Mouse (Mus musculus): ENCODE data around the gene Scube1. TPM values are rescaled to one million over a fixed set of nuclear protein-coding genes. Genes with fewer than 3 reads are reported as not detected.

Gene Scube1
- polyA plus RNA-seq, 2 experiments: 13.9 to 31.2 TPM

- DNase-seq (ENCODE audit: low spot score) (no peak), ATAC-seq (ENCODE audit: low FRiP score, low read depth) (no peak)
- H3K27ac ChIP-seq (replicated peaks; ENCODE audit: low read depth, low read length): no peak overlapping the region
- TF ChIP-seq POLR2A (IDR thresholded peaks at IDR 0.05; ENCODE audit: borderline replicate concordance, extremely low read depth, insufficient read depth, insufficient read length): no peak
- H3K9ac ChIP-seq (ENCODE audit: low read depth, low read length, severe bottlenecking): no peak overlapping the region
- no peaks in the 10 kb centered on the region for H3K27me3 ChIP-seq (ENCODE audit: control insufficient read depth, insufficient read depth, low read length)
- peaks cover 19% of the 10 kb centered on the region for H3K36me3 ChIP-seq (ENCODE audit: control insufficient read depth, insufficient read depth, low read length)
- H3K4me3 ChIP-seq (replicated peaks; ENCODE audit: low read length): no peak overlapping the region
- WGBS: 81% methylated on average over 6 of the region's 6 CpGs
- no peak overlapping the region for H3K4me2 ChIP-seq (replicated peaks; ENCODE audit: low read depth, low read length, severe bottlenecking)
- peaks cover 15% of the 10 kb centered on the region for H3K4me1 ChIP-seq (ENCODE audit: control insufficient read depth, insufficient read depth, low read length)
- H3K9me3 ChIP-seq (ENCODE audit: control insufficient read depth, low read length): no peaks in the 10 kb centered on the region
These were observed 133.1 kb downstream of the Scube1 start for GRCm38 (mm10) chr15:83591758-83592157.

- H3K36me3 ChIP-seq (ENCODE audit: control insufficient read depth, insufficient read depth, low read length): peaks cover 28% of the 10 kb centered on the region
- no peak overlapping the region for H3K27ac ChIP-seq (replicated peaks; ENCODE audit: low read depth, low read length)
- DNase-seq (ENCODE audit: low spot score): no peak
- TF ChIP-seq POLR2A (IDR thresholded peaks at IDR 0.05; ENCODE audit: borderline replicate concordance, extremely low read depth, insufficient read depth, insufficient read length): no peak
- 92% methylated on average over 4 of the region's 4 CpGs for WGBS
- H3K9ac ChIP-seq (ENCODE audit: low read depth, low read length, severe bottlenecking): no peak overlapping the region
- no peak overlapping the region for H3K4me3 ChIP-seq (replicated peaks; ENCODE audit: low read length)
- no peaks in the 10 kb centered on the region for H3K27me3 ChIP-seq (ENCODE audit: control insufficient read depth, insufficient read depth, low read length)
- peaks cover 15% of the 10 kb centered on the region for H3K4me1 ChIP-seq (ENCODE audit: control insufficient read depth, insufficient read depth, low read length)
- ATAC-seq (ENCODE audit: low FRiP score, low read depth): no peak
- peaks cover 5% of the 10 kb centered on the region; the same call in 1 of the 2 replicates for H3K9me3 ChIP-seq (ENCODE audit: control insufficient read depth, low read length)
- no peak overlapping the region for H3K4me2 ChIP-seq (replicated peaks; ENCODE audit: low read depth, low read length, severe bottlenecking)
These were observed 134.0 kb downstream of the Scube1 start for GRCm38 (mm10) chr15:83590841-83591240.

GRCm38 (mm10) chr15:83584741-83585220, 140.0 kb downstream of the Scube1 start:
- WGBS: 86% methylated on average over 6 of the region's 6 CpGs
- no peak overlapping the region for H3K9ac ChIP-seq (ENCODE audit: low read depth, low read length, severe bottlenecking)
- TF ChIP-seq POLR2A (IDR thresholded peaks at IDR 0.05; ENCODE audit: borderline replicate concordance, extremely low read depth, insufficient read depth, insufficient read length): no peak
- no peak overlapping the region for H3K27ac ChIP-seq (replicated peaks; ENCODE audit: low read depth, low read length)
- no peak for DNase-seq (ENCODE audit: low spot score)
- H3K4me1 ChIP-seq (ENCODE audit: control insufficient read depth, insufficient read depth, low read length): no peaks in the 10 kb centered on the region
- H3K4me2 ChIP-seq (replicated peaks; ENCODE audit: low read depth, low read length, severe bottlenecking): no peak overlapping the region
- no peak overlapping the region for H3K4me3 ChIP-seq (replicated peaks; ENCODE audit: low read length)
- peaks cover 78% of the 10 kb centered on the region for H3K36me3 ChIP-seq (ENCODE audit: control insufficient read depth, insufficient read depth, low read length)
- H3K27me3 ChIP-seq (ENCODE audit: control insufficient read depth, insufficient read depth, low read length): no peaks in the 10 kb centered on the region
- no peak for ATAC-seq (ENCODE audit: low FRiP score, low read depth)
- peaks cover 6% of the 10 kb centered on the region; the same call in 1 of the 2 replicates for H3K9me3 ChIP-seq (ENCODE audit: control insufficient read depth, low read length)

GRCm38 (mm10) chr15:83583419-83584156, 141.2 kb downstream of the Scube1 start:
- TF ChIP-seq POLR2A (IDR thresholded peaks at IDR 0.05; ENCODE audit: borderline replicate concordance, extremely low read depth, insufficient read depth, insufficient read length): no peak
- no peaks in the 10 kb centered on the region for H3K4me1 ChIP-seq (ENCODE audit: control insufficient read depth, insufficient read depth, low read length)
- ATAC-seq (ENCODE audit: low FRiP score, low read depth) (no peak), DNase-seq (ENCODE audit: low spot score) (peak; percentile 50)
- H3K27me3 ChIP-seq (ENCODE audit: control insufficient read depth, insufficient read depth, low read length): no peaks in the 10 kb centered on the region
- no peak overlapping the region for H3K27ac ChIP-seq (replicated peaks; ENCODE audit: low read depth, low read length)
- peaks cover 88% of the 10 kb centered on the region for H3K36me3 ChIP-seq (ENCODE audit: control insufficient read depth, insufficient read depth, low read length)
- H3K9me3 ChIP-seq (ENCODE audit: control insufficient read depth, low read length): peaks cover 6% of the 10 kb centered on the region; the same call in 1 of the 2 replicates
- no peak overlapping the region for H3K4me2 ChIP-seq (replicated peaks; ENCODE audit: low read depth, low read length, severe bottlenecking)
- WGBS: 72% methylated on average over 8 of the region's 8 CpGs
- no peak overlapping the region for H3K9ac ChIP-seq (ENCODE audit: low read depth, low read length, severe bottlenecking)
- H3K4me3 ChIP-seq (replicated peaks; ENCODE audit: low read length): no peak overlapping the region

- Histone ChIP-seq H3K4me2 (replicated peaks; ENCODE audit: low read depth, low read length, severe bottlenecking) (no peak overlapping the region), H3K27ac (replicated peaks; ENCODE audit: low read depth, low read length) (no peak overlapping the region), H3K27me3 (ENCODE audit: control insufficient read depth, insufficient read depth, low read length) (no peaks in the 10 kb centered on the region), H3K9me3 (ENCODE audit: control insufficient read depth, low read length) (peaks cover 6% of the 10 kb centered on the region; the same call in 1 of the 2 replicates), H3K4me3 (replicated peaks; ENCODE audit: low read length) (no peak overlapping the region), H3K9ac (ENCODE audit: low read depth, low read length, severe bottlenecking) (no peak overlapping the region), H3K4me1 (ENCODE audit: control insufficient read depth, insufficient read depth, low read length) (no peaks in the 10 kb centered on the region), H3K36me3 (ENCODE audit: control insufficient read depth, insufficient read depth, low read length) (peaks cover 85% of the 10 kb centered on the region)
- 71% methylated on average over 4 of the region's 4 CpGs for WGBS
- no peak for TF ChIP-seq POLR2A (IDR thresholded peaks at IDR 0.05; ENCODE audit: borderline replicate concordance, extremely low read depth, insufficient read depth, insufficient read length)
- peak; percentile 29 for DNase-seq (ENCODE audit: low spot score)
- peak; percentile 27; the same call in 1 of the 2 replicates for ATAC-seq (ENCODE audit: low FRiP score, low read depth)
These were observed 141.9 kb downstream of the Scube1 start for GRCm38 (mm10) chr15:83582931-83583330.

Data from limb, embryonic 14.5 days (tissue).